14 mouse cellular contexts compared by ENCODE assay signal in genomic region chr8:46432581-46432980, GRCm38 (mm10).
"Had no signal": no experiment of that assay in that cellular context is flagged by ENCODE, and none has a peak within 500 bp of the region (broad histone marks: within the 10 kb centered on the region; RNA-seq: fewer than 3 reads in every experiment).

No protein-coding gene starts in this region.

- DNase-seq: lung, adult 18-20 months; lung, embryonic 14.5 days; lung, postnatal 10 days; lung, postnatal 4 days; midbrain, embryonic 14.5 days; right cerebral cortex, postnatal 14 days; thymus, adult 2 months; thymus, postnatal 25 days; thymus, postnatal 4 days had no signal

- H3K4me3 ChIP-seq: midbrain, embryonic 10.5 days; midbrain, embryonic 12.5 days; neural tube, embryonic 12.5 days; stomach, embryonic 15.5 days had no signal

- H3K4me2 ChIP-seq: lung, embryonic 14.5 days; midbrain, embryonic 12.5 days; neural tube, embryonic 12.5 days; stomach, embryonic 15.5 days had no signal

- H3K36me3 ChIP-seq: midbrain, embryonic 10.5 days; midbrain, embryonic 12.5 days; neural tube, embryonic 12.5 days; stomach, embryonic 15.5 days had no signal

- H3K27ac ChIP-seq: midbrain, embryonic 10.5 days; midbrain, embryonic 12.5 days; neural tube, embryonic 12.5 days; stomach, embryonic 15.5 days; stomach, postnatal 0 days had no signal

- H3K9me3 ChIP-seq: midbrain, embryonic 10.5 days; midbrain, embryonic 12.5 days; neural tube, embryonic 12.5 days; stomach, embryonic 15.5 days had no signal

- H3K4me1 ChIP-seq: midbrain, embryonic 10.5 days; midbrain, embryonic 12.5 days; neural tube, embryonic 12.5 days; stomach, embryonic 15.5 days had no signal

- H3K9ac ChIP-seq: lung, embryonic 14.5 days; midbrain, embryonic 12.5 days; neural tube, embryonic 12.5 days; stomach, embryonic 15.5 days had no signal

- H3K27me3 ChIP-seq: midbrain, embryonic 12.5 days; neural tube, embryonic 12.5 days; stomach, embryonic 15.5 days had no signal
